Mouse (Mus musculus) granulocyte monocyte progenitor cell, adult 5-6 weeks (primary cell): ENCODE measurements around the gene Actr6. TPM values are rescaled to one million over a fixed set of nuclear protein-coding genes. Genes with fewer than 3 reads are reported as not detected.

Experiments
- ATAC-seq: replicated peaks from 2 replicates; pipeline ENCODE4 v1.8.0; 2016; ENCODE audit warnings: mild to moderate bottlenecking, moderate TSS enrichment, inconsistent platforms; ENCODE audit not compliant: poor library complexity, severe bottlenecking
- total RNA-seq, 2 experiments: library from RNA; stranded (forward) in 1 of 2; stranded (reverse) in 1 of 2; fragments of 200-712, 200-1000 nt in 1 of 2; fragments of >200 nt in 1 of 2; fragmentation: Nextera tagmentation in 1 of 2; gene quantifications; 2 replicates each; pipeline ENCODE4 v1.2.3; 2014 to 2017

Actr6 gene
- total RNA-seq (2014; fragmentation: Nextera tagmentation) (17.4 and 24.6 TPM in 2 replicates), total RNA-seq (2017) (26.8 and 30.5 TPM in 2 replicates)

DNA sequence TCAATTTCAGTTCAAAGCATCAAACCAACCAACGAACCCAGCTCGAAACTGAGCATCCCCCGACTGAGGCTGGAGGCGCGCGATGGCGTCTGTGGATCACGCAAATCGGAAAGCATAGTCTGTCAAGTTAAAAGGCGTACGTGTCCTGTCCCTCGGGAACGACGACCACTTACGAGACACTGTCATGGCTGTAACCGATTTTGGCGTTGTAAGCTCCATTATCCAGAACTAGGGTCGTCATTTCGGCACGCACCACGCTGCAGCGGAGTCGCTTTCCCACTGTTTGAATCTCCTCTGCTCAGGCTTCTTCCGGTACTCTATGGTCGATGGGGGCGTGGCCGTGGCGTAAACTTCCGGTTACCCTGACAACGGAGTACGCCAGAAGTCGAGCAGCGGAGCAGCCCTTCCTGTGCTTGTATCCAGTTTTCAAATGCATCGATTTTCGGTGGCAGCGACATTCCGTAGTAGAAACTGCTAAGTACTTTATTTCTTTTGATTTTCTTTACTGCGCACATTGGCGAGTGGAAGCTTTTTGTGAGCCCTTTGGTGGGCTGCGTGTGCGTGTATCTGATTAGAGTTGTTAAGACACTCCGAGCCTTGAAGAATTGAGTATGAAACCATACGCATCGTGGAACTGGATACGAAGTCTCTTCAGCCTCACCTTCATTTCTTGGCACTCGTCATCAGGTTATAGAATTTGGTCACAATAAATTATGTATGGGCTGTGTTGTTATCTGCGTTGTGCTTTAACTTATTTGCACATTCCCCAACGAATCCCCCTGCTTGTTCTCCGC is at the start of gene Actr6:
TSS of gene Actr6 (minus strand) at position 295 of the 794 bp plus-strand sequence.
- peak; percentile 99 for ATAC-seq

DNA sequence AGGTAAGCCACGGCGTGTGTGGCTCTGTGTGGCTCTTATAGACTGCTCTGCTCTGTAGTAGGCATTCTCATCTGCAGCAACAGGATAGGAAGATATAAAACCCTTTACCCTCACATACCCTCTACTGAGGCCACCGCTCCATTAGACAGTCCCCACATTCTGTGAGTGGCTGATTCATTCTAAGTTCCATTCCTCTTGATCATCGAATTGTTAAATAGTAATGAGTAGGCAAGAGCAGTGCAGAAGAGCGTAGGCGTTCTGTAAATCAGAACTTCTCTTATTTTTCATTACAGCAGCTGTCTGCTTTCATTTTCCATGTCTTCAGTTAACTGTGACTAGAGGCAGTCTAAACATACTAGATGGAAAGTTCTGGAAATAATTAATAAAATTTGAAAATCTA is 43.9 kb upstream of the Actr6 start:
- ATAC-seq: no peak

DNA sequence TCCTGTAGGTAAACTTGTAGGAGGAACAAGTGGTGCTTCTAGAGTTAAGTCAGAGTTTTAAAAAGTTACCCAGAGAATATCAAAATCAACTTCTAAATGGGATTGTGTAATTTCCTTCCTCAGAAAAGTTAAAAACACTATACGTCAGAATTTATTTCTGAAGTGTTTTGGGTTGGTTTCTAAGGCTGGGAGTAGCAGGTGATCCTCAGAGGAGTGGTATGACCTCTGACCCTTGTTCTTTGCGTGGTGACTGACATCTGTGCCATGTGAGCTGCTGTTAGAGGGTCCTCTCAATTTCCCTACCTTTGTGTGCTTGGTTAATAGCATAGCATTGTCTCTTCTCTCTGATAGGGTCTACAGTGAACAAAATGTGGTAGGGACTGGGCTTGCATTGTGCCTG is 39.8 kb upstream of the Actr6 start:
- peak; percentile 55 for ATAC-seq

- no peak for ATAC-seq
Measured at GRCm38 (mm10) chr10:89769096-89769495, 37.0 kb upstream of the Actr6 start.

DNA sequence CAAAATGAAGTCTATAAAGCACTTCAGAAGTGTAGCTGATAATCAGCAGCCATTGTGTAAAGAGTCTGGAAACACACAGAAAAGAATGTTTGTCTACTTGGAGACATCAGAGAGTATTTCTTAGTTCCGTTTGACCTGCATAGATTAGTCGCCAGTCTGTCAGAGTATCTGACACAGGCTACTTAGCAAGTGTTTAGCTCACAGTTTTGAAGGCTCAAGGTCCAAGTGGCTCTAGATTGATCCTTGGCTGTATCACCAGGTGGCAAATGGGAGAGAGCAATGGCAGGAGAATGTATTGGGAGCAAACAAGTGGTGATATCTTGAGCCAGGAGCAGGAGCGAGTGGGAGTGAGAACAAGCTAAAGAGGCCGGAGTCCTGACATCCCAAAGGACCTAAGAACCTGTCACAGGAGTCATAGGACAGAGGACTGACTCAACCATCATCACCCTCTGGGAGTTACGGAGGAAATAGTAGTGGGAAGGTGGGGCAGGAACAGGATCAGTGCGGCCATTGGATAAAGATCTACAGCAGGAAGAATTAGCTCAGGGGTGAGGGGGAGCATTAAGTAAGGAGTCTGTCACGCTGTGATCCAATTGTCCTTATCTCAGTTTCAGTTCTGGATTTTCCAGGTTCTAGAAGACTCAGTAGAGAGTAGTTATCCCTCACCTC is 36.4 kb upstream of the Actr6 start:
- ATAC-seq: no peak

GRCm38 (mm10) chr10:89765790-89766714 is 34.0 kb upstream of the Actr6 start:
- no peak for ATAC-seq

DNA sequence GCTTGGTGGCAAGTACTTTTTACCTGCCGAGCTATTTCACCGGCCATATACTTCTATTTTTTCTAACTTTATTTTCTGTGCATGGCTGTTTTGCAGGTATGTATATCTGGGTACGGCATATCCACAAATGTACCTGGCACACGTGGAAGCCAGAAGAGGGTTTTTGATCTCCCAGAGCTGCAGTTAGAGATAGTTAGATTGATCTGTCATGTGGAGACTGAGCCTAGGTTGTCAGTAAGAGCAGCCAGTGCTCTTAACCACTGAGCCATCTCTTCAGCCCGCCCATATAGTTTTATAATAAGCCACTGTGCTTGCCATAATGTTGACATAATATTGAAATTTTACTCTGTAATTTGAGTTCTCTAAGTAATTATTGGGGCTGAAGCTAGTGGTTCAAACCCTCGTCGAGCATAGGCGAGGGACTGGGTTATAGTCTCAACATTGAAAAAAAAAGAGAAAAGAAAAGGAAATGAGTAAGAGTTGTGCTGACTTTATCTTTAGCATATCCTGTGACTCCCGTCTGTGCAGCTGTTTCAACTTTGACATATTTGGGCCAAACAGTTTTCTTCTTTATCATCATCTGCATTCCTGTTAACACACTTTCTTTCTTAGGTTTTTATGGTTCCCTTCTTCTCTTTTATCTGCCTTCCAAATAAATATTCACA is 32.5 kb upstream of the Actr6 start:
- ATAC-seq: no peak

DNA sequence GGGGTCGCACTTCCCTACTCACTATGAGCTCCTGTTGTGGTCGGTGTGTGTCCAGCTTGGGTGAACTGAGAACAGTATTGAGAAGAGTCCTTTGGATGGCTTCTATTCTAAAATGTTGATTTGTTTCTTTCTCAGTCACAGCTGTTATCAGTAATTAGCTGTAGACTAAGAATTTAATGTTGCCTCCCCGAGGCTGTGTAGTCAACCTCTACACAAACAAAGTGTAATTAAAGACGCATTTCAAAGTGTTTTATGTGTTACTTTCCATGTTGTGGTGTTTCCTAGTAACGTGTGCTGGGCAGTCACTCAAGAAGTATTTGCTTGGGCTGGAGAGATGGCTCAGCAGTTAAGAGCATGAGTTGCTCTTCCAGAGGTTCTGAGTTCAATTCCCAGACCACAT is 28.7 kb upstream of the Actr6 start:
- ATAC-seq: 0 out of 2 replicates have a peak, but pooled peaks have one; percentile 33

DNA sequence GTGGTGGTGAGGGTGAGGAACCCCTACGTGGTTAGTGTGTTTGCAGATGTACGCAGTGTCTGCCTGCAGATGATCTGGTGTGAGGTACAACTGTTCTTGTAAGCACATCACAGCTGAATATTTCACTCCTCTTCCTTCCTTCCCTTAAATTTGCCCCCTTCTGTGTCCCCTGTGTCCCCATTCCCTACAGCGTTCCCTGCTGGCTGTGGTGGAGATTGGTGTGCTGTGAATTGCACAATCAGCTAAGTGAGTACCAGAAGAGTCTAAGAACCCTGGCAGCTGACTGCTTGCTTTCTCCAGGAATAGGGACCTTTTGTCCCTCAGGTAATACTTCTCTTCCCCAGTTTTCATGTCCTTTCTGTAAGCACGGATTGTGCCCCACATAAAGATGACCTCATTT is 23.1 kb upstream of the Actr6 start:
- ATAC-seq: peak; percentile 68

- no peak for ATAC-seq
Measured at GRCm38 (mm10) chr10:89751069-89751468, 19.0 kb upstream of the Actr6 start.

DNA sequence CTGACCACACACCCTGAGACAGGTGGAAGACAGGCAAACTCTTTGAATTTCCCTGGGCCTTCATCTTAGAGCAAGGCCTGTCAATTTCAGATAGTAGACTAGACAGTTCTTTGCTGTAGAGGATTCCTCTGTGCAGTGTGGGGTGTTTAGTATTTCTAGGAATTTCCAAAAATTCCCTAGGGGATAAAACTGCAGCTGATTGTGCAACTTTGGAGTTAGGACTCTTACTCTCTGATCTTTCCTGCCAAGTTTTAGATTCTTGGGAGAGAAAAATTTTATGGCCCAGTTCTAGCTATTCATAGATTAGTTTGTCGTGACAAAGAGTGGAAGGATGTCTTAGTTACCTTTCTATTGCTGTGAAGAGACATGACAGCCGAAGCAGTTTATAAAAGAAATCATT is 16.5 kb upstream of the Actr6 start:
- ATAC-seq: no peak

DNA sequence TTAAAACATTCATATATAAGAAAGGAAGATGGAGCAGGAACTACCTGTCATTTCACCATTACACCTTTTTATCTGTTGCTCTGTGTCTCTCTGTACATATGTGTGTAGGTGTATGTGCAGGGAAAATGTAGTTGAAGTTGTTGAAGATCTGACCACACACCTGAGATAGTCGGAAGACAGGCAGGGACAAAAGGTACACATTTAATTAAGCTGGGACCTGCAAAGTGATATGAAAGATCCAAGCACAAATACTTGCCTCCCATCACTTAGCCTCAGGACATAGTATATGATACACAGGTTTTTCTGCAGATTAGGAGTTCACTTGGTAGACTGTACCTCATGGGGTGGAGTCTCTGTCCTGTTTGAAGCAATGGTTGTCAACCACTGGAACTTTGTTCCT is 15.8 kb upstream of the Actr6 start:
- ATAC-seq: no peak

- ATAC-seq: peak; percentile 35
Measured at GRCm38 (mm10) chr10:89747221-89747905, 15.3 kb upstream of the Actr6 start.

GRCm38 (mm10) chr10:89746581-89746980 is 14.5 kb upstream of the Actr6 start:
- no peak for ATAC-seq

- peak; percentile 23 for ATAC-seq
Measured at GRCm38 (mm10) chr10:89745666-89746020, 13.5 kb upstream of the Actr6 start.

GRCm38 (mm10) chr10:89744871-89745665 is 13.0 kb upstream of the Actr6 start, which contains the start of gene Uhrf1bp1l:
Uhrf1bp1l (plus strand) TSS chr10:89744991.
- peak; percentile 56 for ATAC-seq

GRCm38 (mm10) chr10:89744341-89744740 is 12.2 kb upstream of the Actr6 start:
- no peak for ATAC-seq

DNA sequence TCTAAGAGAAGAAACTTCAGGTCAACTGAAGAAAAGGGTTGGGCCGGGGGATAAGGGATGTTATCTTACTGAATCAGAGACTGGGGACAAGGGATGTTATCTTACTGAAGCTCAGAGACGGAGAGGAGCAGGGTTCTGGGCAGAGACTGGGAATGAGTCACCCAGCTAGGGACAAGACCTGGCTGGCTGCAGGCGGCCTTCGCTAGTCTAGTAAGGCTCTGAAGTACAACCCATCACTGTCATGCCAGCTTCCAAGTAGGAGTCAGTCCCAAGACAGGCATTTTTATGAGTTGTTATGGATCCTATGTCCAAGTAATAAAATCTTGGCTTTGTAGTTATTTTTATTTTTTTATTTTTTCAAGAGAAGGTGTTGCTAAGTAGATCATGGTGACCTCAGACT is 11.2 kb upstream of the Actr6 start:
- no peak for ATAC-seq

GRCm38 (mm10) chr10:89740995-89741394 is 8.9 kb upstream of the Actr6 start:
- peak; percentile 65 for ATAC-seq
